Mouse (Mus musculus) adrenal gland, postnatal 36 days (tissue): ENCODE data around the gene Olfr878. TPM values are rescaled to one million over a fixed set of nuclear protein-coding genes. Genes with fewer than 3 reads are reported as not detected.

Source experiments
- DNase-seq, 2 experiments: peaks; one replicate each; pipeline ENCODE4 v3.0.0; 2021; ENCODE audit warnings: mixed read lengths in 1 of 2
- long read RNA-seq, 2 experiments: library from polyadenylated mRNA; stranded (forward); transcript quantifications; one replicate each; pipeline ENCODE4 v2.0.0; 2021; ENCODE audit warnings: borderline sequencing depth in 2 of 2
- total RNA-seq, 2 experiments: library from RNA; stranded (reverse); gene quantifications; 2 replicates each; pipeline ENCODE4 v1.2.3; 2021

The Olfr878 gene
- total RNA-seq: not detected
- long read RNA-seq, experiment 1: 0 reads
- long read RNA-seq, experiment 2: 0 reads

GRCm38 (mm10) chr9:37917540-37917939, at the start of gene Olfr878:
Olfr878 (plus strand) TSS chr9:37917840.
- no peak for DNase-seq

- DNase-seq: peak; percentile 45 to 56
These were observed 47.4 kb upstream of the Olfr878 start for GRCm38 (mm10) chr9:37870246-37870645.

- DNase-seq: no peak
These were observed 46.5 kb upstream of the Olfr878 start for GRCm38 (mm10) chr9:37871097-37871496.

GRCm38 (mm10) chr9:37871536-37871935, 46.1 kb upstream of the Olfr878 start:
- no peak for DNase-seq

- no peak for DNase-seq
These were observed 26.7 kb upstream of the Olfr878 start for GRCm38 (mm10) chr9:37890960-37891359.

- peak; percentile 22 to 38 for DNase-seq
These were observed 21.0 kb upstream of the Olfr878 start, which contains the start of gene Olfr145 for GRCm38 (mm10) chr9:37896661-37897060. Olfr145 (plus strand) TSS chr9:37896724.

GRCm38 (mm10) chr9:37905555-37905954, 12.1 kb upstream of the Olfr878 start:
- DNase-seq: no peak

- no peak for DNase-seq
These were observed 378 bp downstream of the Olfr878 start for GRCm38 (mm10) chr9:37918018-37918417.

- no peak for DNase-seq
These were observed 6.6 kb downstream of the Olfr878 start for GRCm38 (mm10) chr9:37924194-37924593.

GRCm38 (mm10) chr9:37925445-37925844, 7.8 kb downstream of the Olfr878 start:
- no peak for DNase-seq

- no peak for DNase-seq
These were observed 8.7 kb downstream of the Olfr878 start for GRCm38 (mm10) chr9:37926019-37927013.

GRCm38 (mm10) chr9:37932519-37932918, 14.9 kb downstream of the Olfr878 start:
- peak; percentile 47 to 66 for DNase-seq

GRCm38 (mm10) chr9:37934146-37934545, 16.5 kb downstream of the Olfr878 start:
- DNase-seq: no peak

- no peak for DNase-seq
These were observed 23.5 kb downstream of the Olfr878 start for GRCm38 (mm10) chr9:37941167-37941566.

Other genes with a start within 250 kb of the Olfr878 start
- under 1 TPM in 1 of 2 experiments, not detected in 1; 0.16 TPM for gene Panx3, start 248.6 kb upstream of the Olfr878 start, total RNA-seq
- gene Olfr160, start 201.6 kb upstream of the Olfr878 start, total RNA-seq: not detected
- not detected for gene Olfr874, start 172.7 kb upstream of the Olfr878 start, total RNA-seq
- not detected for gene Olfr875, start 146.0 kb upstream of the Olfr878 start, total RNA-seq
- not detected for gene Olfr876, start 114.8 kb upstream of the Olfr878 start, total RNA-seq
- 1 to 10 TPM in 1 of 2 experiments, not detected in 1; 1.1 TPM for gene Olfr877, start 63.6 kb upstream of the Olfr878 start, total RNA-seq
- not detected for gene Olfr145, start 21.1 kb upstream of the Olfr878 start, total RNA-seq
- gene Olfr881, start 74.0 kb downstream of the Olfr878 start, total RNA-seq: not detected
- gene Olfr883, start 108.0 kb downstream of the Olfr878 start, total RNA-seq: not detected
- not detected for gene Olfr884, start 128.7 kb downstream of the Olfr878 start, total RNA-seq
- not detected for gene Olfr885, start 143.5 kb downstream of the Olfr878 start, total RNA-seq
- gene Olfr887, start 166.2 kb downstream of the Olfr878 start, total RNA-seq: not detected
- gene Olfr888, start 190.3 kb downstream of the Olfr878 start, total RNA-seq: not detected
- gene Olfr889, start 197.4 kb downstream of the Olfr878 start, total RNA-seq: under 1 TPM; 0.13 to 0.66 TPM
- gene Olfr890, start 224.7 kb downstream of the Olfr878 start, total RNA-seq: not detected